Mouse (Mus musculus) embryonic facial prominence, embryonic 11.5 days (tissue): Measurements from ENCODE around the gene Gm45716. TPM values are rescaled to one million over a fixed set of nuclear protein-coding genes. Genes with fewer than 3 reads are reported as not detected.
A peak's percentile ranks its signal among the peaks of the same experiment; 100 is the strongest.

Experiments used
- ATAC-seq: fragments of 200-750 bp; cut with Nextera tagmentation; replicated peaks from 2 replicates; pipeline ENCODE4 v1.8.0; 2017; ENCODE audit warnings: low read depth; ENCODE audit not compliant: insufficient number of reproducible peaks, low FRiP score, low TSS enrichment
- DNase-seq: peaks from one replicate; pipeline ENCODE4 v3.0.0-alpha.2; 2015; ENCODE audit warnings: low spot score
- H3K27ac ChIP-seq: fragments of 300-500 bp; sonication (generic); replicated peaks from 2 replicates; pipeline ENCODE4 v1.5.1; 2014; ENCODE audit warnings: mild to moderate bottlenecking, low read depth, low read length, control low read depth
- H3K27me3 ChIP-seq: fragments of 300-500 bp; sonication (generic); 2 replicates; pipeline ENCODE4 v1.6.1; 2014; ENCODE audit warnings: mild to moderate bottlenecking, low read length, moderate library complexity, mixed read lengths; ENCODE audit not compliant: control insufficient read depth, insufficient read depth
- H3K36me3 ChIP-seq: fragments of 300-500 bp; sonication (generic); replicated peaks from 2 replicates; pipeline ENCODE4 v1.6.1; 2014; ENCODE audit warnings: low read depth, mild to moderate bottlenecking, low read length, moderate library complexity, mixed read lengths; ENCODE audit not compliant: control insufficient read depth, insufficient read depth
- H3K4me1 ChIP-seq: fragments of 300-500 bp; sonication (generic); 2 replicates; pipeline ENCODE4 v1.6.1; 2014; ENCODE audit warnings: low read length, mixed read lengths; ENCODE audit not compliant: control insufficient read depth, insufficient read depth
- H3K4me2 ChIP-seq: fragments of 300-500 bp; sonication (generic); 2 replicates; pipeline ENCODE4 v1.6.1; 2014; ENCODE audit warnings: low read depth, mild to moderate bottlenecking, control low read depth, low read length, moderate library complexity
- H3K4me3 ChIP-seq: fragments of 300-500 bp; sonication (generic); 2 replicates; pipeline ENCODE4 v1.5.1; 2014; ENCODE audit warnings: low read depth, low read length, control low read depth
- H3K9ac ChIP-seq: fragments of 300-500 bp; sonication (generic); replicated peaks from 2 replicates; pipeline ENCODE4 v1.6.1; 2014; ENCODE audit warnings: mild to moderate bottlenecking, control low read depth, low read length
- H3K9me3 ChIP-seq: fragments of 300-500 bp; sonication (generic); replicated peaks from 2 replicates; pipeline ENCODE4 v1.6.1; 2016; ENCODE audit warnings: mild to moderate bottlenecking, low read length, inconsistent platforms, mixed read lengths; ENCODE audit not compliant: control insufficient read depth
- WGBS: fragments of 180-500 bp; shearing (Covaris S2); extraction: QIAGEN DNeasy Blood & Tissue Kit; methylation state at CpG from one replicate; pipeline ENCODE4 v1.1.7; 2014; 5-methylcytosine and 5-hydroxymethylcytosine counted together
- polyA plus RNA-seq: library from polyadenylated mRNA; unstranded; fragments of >200 nt; fragmentation: Nextera tagmentation; extraction: Ambion mirVana; gene quantifications from 2 replicates; pipeline ENCODE4 v1.2.1, GENCODE M21; 2014

The Gm45716 gene
- polyA plus RNA-seq, 1 experiment from 2014 or later, result 17.1 TPM

DNA sequence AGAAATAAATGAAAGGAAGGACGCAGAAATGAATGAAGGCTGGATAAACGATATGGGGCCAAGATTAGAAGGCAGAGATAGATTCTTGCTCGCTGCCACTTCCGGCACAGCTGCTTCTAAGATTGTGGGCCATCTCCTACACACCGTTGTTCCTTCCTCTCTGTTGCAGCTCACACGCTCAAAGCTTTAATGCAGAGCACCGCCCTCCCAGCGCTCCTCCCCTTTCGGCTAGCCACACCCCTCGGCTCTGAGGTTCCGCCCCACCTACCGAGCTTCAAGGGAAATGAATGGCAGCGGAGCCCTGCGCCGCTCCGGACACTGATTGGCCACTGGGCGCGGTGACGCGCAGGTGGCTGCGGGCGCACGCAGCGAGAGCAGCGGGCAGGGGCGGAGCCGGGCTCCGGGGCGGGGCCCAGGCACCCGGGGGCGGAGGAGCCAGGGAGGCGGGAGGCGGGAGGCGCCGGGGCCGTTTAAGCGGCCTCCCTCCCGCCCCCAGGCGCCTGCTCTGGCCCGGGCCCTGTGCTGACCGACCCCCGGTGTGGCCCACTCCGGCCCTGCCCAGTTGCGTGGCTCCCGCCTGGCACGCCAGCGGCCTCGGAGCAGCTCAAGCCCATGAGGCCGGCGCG is 61.7 kb downstream of the Gm45716 start, which contains the start of gene Mmd:
TSS of gene Mmd (plus strand) at position 432 of the 626 bp plus-strand sequence.
- Histone ChIP-seq H3K27ac (peak within 1 kb of the TSS; percentile 62), H3K36me3 (no peaks in the 10 kb centered on the region), H3K4me1 (no peaks in the 10 kb centered on the region), H3K9ac (peak within 1 kb of the TSS; percentile 90), H3K27me3 (no peaks in the 10 kb centered on the region), H3K4me2 (peak within 1 kb of the TSS; percentile 84), H3K9me3 (no peaks in the 10 kb centered on the region), H3K4me3 (peak within 1 kb of the TSS; percentile 81)
- under 1% methylated on average over 50 of the region's 51 CpGs for WGBS
- peak; percentile 99 for DNase-seq
- ATAC-seq, result peak; percentile 98

GRCm38 (mm10) chr11:90249701-90250141 is 62.2 kb downstream of the Gm45716 start:
- ATAC-seq (peak; percentile 46), DNase-seq (peak; percentile 68)
- peak overlapping the region; percentile 84 for H3K4me2 ChIP-seq
- H3K36me3 ChIP-seq, result no peaks in the 10 kb centered on the region
- no peaks in the 10 kb centered on the region for H3K9me3 ChIP-seq
- WGBS, result 1% methylated on average over 22 of the region's 22 CpGs
- peak overlapping the region; percentile 81 for H3K4me3 ChIP-seq
- H3K27me3 ChIP-seq, result no peaks in the 10 kb centered on the region
- peak overlapping the region; percentile 62 for H3K27ac ChIP-seq
- peak overlapping the region; percentile 90 for H3K9ac ChIP-seq
- no peaks in the 10 kb centered on the region for H3K4me1 ChIP-seq

- no peaks in the 10 kb centered on the region for H3K9me3 ChIP-seq
- no peaks in the 10 kb centered on the region for H3K36me3 ChIP-seq
- ATAC-seq (no peak), DNase-seq (peak; percentile 25)
- WGBS, result 2% methylated on average over 9 of the region's 9 CpGs
- no peaks in the 10 kb centered on the region for H3K4me1 ChIP-seq
- peak overlapping the region; percentile 90 for H3K9ac ChIP-seq
- H3K27ac ChIP-seq, result no peak overlapping the region
- peak overlapping the region; percentile 84 for H3K4me2 ChIP-seq
- H3K27me3 ChIP-seq, result no peaks in the 10 kb centered on the region
- peak overlapping the region; percentile 81 for H3K4me3 ChIP-seq
Measured at GRCm38 (mm10) chr11:90250189-90250588, 62.7 kb downstream of the Gm45716 start.

GRCm38 (mm10) chr11:90250730-90251129 is 63.2 kb downstream of the Gm45716 start:
- Histone ChIP-seq H3K9ac (peak overlapping the region; percentile 90; the same call in 1 of the 2 replicates), H3K4me1 (no peaks in the 10 kb centered on the region), H3K9me3 (no peaks in the 10 kb centered on the region), H3K4me2 (peak overlapping the region; percentile 84), H3K27me3 (no peaks in the 10 kb centered on the region), H3K36me3 (no peaks in the 10 kb centered on the region), H3K27ac (no peak overlapping the region), H3K4me3 (peak overlapping the region; percentile 81)
- ATAC-seq, result no peak
- WGBS, result 68% methylated on average over 7 of the region's 7 CpGs
- no peak for DNase-seq

GRCm38 (mm10) chr11:90251923-90252322 is 64.4 kb downstream of the Gm45716 start:
- Histone ChIP-seq H3K27ac (no peak overlapping the region), H3K4me1 (no peaks in the 10 kb centered on the region), H3K9me3 (no peaks in the 10 kb centered on the region), H3K4me2 (no peak overlapping the region), H3K9ac (no peak overlapping the region), H3K36me3 (no peaks in the 10 kb centered on the region), H3K27me3 (no peaks in the 10 kb centered on the region), H3K4me3 (no peak overlapping the region)
- DNase-seq, result no peak
- ATAC-seq, result no peak
- 54% methylated on average over 2 of the region's 2 CpGs for WGBS

- Histone ChIP-seq H3K4me1 (no peaks in the 10 kb centered on the region), H3K36me3 (no peaks in the 10 kb centered on the region), H3K4me2 (no peak overlapping the region), H3K4me3 (no peak overlapping the region), H3K27ac (no peak overlapping the region), H3K9ac (no peak overlapping the region), H3K9me3 (no peaks in the 10 kb centered on the region), H3K27me3 (no peaks in the 10 kb centered on the region)
- no peak for ATAC-seq
- 78% methylated on average over 8 of the region's 8 CpGs for WGBS
- DNase-seq, result no peak
Measured at GRCm38 (mm10) chr11:90252366-90252765, 64.9 kb downstream of the Gm45716 start.

- no peak overlapping the region for H3K4me3 ChIP-seq
- H3K36me3 ChIP-seq, result no peaks in the 10 kb centered on the region
- ATAC-seq (no peak), DNase-seq (no peak)
- no peaks in the 10 kb centered on the region; the same call in 1 of the 2 replicates for H3K4me1 ChIP-seq
- H3K27ac ChIP-seq, result no peak overlapping the region
- H3K9ac ChIP-seq, result no peak overlapping the region
- no peak overlapping the region for H3K4me2 ChIP-seq
- H3K9me3 ChIP-seq, result no peaks in the 10 kb centered on the region
- H3K27me3 ChIP-seq, result no peaks in the 10 kb centered on the region
- 85% methylated on average over 3 of the region's 3 CpGs for WGBS
Measured at GRCm38 (mm10) chr11:90254536-90254935, 67.1 kb downstream of the Gm45716 start.

GRCm38 (mm10) chr11:90255687-90256086 is 68.2 kb downstream of the Gm45716 start:
- Histone ChIP-seq H3K27ac (no peak overlapping the region), H3K4me1 (no peaks in the 10 kb centered on the region; the same call in 1 of the 2 replicates), H3K4me3 (no peak overlapping the region), H3K9ac (no peak overlapping the region), H3K27me3 (no peaks in the 10 kb centered on the region), H3K4me2 (no peak overlapping the region), H3K36me3 (no peaks in the 10 kb centered on the region), H3K9me3 (no peaks in the 10 kb centered on the region)
- WGBS, result 75% methylated on average over 6 of the region's 6 CpGs
- ATAC-seq (no peak), DNase-seq (no peak)
